Mouse (Mus musculus) adrenal gland, adult 18-20 months (tissue): ENCODE measurements around the gene Gm17359. TPM values are rescaled to one million over a fixed set of nuclear protein-coding genes. Genes with fewer than 3 reads are reported as not detected.

ENCODE experiments used
- DNase-seq, 2 experiments: peaks; one replicate each; pipeline ENCODE4 v3.0.0; 2021 to 2022; ENCODE audit warnings: low spot score in 2 of 2
- total RNA-seq, 2 experiments: library from RNA; stranded (reverse); gene quantifications; 1 replicate in 1 of 2; 2 replicates in 1 of 2; pipeline ENCODE4 v1.2.3; 2021

The Gm17359 gene
- total RNA-seq, 2 experiments from 2014 or later: not detected

GRCm38 (mm10) chr3:79469440-79469839 lies 133.0 kb downstream of the Gm17359 start:
- DNase-seq: no peak

DNA sequence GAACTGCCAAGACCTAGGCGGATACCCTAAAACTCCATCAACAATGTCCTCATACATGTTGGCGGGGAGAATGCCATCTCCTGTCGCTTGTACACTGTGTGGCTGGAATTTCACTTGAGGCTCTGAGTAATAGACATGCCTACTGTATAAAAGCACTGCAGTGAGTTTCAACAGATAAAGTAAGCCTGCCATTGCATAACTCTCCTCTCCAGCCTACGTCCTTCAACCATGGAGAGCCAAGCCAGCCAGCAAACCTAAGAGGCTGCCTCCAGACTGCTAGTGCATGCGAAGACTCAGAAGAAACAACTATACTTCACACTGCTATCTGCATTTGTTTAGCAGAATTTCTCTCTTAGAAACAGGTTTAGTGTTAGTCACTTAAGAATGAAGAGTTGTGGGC lies 135.9 kb downstream of the Gm17359 start:
- DNase-seq: no peak

DNA sequence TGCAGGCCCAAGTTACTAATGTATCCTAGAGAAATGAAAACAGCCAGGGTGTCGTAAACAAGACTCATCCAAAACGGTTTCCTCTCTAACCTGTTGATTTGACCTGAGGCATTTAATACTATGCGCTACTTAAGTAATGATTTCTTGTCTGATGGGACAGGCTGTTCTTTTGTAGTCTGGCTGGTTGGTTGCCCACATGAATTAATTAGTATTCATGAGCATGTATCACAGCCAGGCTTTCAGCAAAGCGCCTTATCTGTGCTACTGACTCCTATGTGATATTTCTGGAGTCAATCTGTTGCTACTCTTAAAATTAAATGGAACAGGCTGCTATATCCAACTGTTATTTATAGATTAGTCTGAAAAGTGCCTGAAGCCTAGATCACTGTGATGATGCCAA lies 138.4 kb downstream of the Gm17359 start:
- no peak for DNase-seq

GRCm38 (mm10) chr3:79475980-79476379 lies 139.5 kb downstream of the Gm17359 start:
- DNase-seq: no peak

DNA sequence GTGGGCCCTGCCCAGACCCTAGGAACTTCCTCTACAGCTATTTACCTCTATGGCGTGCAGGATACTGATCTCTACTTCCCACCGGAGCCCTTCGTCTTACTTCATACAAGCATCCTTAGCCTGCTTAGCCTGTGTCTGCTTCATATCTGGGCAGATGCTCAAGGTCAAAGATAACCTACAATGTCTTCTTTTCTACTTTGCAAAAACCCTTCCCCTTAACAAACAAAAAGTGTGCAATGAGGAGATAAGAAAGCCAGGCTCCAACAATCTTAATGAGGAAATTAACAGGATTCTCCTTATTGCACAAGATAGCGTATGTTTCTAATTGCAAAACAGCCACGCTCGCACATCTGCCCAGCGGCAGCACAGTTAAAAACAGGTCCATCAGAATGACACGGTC lies 141.9 kb downstream of the Gm17359 start:
- DNase-seq: no peak

DNA sequence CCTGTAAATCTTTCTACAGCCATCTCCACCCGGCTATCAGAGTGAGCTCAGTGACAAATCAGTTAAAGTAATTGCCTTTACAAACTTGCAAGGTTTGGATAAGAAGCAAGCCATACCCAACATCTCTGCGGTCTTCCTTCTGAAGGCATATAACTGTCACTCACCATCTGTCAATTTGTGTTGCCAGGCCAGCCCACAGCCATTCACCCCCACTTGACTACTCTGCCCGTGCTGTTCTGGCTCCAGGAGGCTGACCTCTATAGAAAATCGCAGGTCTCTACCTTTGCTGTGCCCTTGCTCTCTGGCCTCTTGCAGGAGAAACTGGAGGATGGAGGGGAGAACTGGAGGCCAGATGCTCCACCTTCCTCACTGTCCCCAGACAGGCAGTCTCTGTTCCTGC lies 142.4 kb downstream of the Gm17359 start:
- no peak for DNase-seq

DNA sequence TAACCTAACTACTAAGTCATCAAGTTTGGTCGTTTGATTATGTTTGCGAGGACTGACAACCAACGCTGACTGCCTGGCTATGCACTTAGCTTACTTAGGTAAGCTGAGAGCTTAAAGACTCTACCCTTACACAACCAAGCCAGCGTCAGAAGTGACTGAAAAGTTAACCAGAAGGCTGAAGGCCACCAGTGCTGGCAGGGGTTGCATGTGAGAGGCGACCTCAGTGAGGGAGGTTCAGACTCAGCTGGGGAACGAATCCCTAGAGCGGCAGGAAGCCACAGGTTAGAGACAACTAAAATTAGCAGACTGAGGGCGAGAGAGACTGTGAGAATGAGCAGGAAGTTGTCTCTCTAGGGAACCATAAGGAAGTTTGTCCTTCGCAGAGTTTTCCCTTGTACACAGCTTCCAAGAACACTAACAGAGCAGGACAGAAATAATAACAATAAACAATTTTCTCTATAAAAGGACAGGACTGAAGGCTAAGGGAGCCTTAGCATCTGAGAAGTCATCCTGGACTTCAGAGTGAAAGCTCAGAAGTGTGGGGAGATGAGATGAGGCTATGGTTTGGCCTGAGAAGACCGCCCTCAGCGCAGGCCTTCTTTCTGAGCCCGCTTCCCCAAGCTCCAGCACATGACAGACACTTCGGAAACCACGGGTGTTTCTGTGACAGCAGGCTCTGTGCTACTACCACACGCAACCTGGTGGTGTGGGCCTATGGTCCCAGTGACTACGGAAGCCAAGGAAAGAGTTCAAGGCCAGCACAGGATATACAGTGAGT lies 148.0 kb downstream of the Gm17359 start:
- no peak for DNase-seq

- no peak for DNase-seq
Measured at GRCm38 (mm10) chr3:79488025-79488424, 151.6 kb downstream of the Gm17359 start.

DNA sequence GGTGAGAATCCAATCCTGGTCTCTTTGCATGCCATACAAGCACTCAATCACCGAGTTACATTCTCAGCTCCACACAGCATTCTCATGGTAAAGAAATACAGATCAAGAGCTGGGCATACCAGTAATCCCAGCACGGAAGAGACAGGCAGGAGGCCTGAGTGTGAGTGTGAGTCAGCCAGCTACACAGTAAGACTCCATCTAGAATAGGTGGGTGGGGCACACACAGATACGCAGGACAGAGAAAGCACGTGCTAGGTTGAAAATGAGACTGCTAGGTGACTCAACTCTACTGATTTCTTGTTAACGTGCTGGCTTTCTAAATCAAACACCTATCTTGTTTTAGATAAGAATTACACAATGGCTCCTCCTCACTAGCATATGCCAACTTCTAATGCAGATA lies 153.6 kb downstream of the Gm17359 start:
- DNase-seq: no peak

GRCm38 (mm10) chr3:79491614-79492013 lies 155.2 kb downstream of the Gm17359 start:
- DNase-seq: no peak

DNA sequence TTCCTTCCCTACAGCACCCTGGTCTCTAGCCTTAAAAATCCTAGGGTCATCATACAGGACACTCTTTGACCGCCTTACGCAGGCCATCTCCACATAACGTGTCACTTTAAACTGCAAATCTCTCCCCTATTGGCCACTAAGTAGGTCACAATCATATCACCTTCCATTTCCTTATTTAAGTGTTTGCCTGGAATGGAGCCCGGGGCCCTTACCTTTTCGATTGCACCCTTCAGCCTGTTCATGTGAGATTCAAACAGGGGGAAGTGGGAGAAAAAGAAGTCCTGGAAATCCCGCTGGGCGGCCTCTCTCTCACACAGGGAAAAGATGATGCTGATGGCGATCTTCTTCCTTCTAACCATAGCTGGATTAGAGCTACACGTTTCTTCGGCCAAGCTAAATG lies 156.6 kb downstream of the Gm17359 start:
- DNase-seq: no peak

GRCm38 (mm10) chr3:79494028-79494427 lies 157.6 kb downstream of the Gm17359 start:
- DNase-seq: no peak

DNA sequence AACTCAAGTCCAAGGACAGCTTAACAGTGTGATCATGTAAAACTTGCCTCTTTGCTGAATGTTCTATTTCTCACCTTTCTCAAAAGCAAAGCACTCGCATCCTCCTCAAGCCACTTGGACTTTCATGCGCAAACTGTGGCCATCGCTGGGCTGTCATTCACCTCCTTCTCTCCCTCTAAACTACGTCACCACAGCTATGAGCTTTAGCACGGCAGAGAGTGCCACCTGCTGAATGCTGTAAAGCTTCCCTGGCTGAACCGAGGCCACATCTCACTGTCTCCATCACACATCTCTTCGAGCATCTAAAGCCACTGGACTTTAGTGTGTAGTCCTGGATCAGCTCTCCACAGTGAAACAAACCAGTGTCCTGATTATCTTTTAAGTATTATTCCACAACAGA lies 158.7 kb downstream of the Gm17359 start:
- no peak for DNase-seq

DNA sequence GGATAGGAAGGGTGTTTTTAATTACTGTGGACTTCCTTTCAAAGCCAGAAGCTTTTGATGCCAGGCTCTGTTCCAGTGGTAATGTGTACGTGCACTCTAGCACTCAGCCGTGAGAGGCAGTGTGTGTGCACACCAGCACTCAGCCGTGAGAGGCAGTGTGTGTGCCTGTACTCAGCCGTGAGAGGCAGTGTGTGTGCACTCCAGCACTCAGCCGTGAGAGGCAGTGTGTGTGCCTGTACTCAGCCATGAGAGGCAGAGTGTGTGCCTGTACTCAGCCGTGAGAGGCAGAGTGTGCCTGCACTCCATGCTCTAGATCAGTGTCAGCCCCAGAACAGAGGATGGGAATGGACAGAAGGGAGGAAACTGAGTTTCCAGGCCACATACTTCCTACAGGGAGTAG lies 160.2 kb downstream of the Gm17359 start:
- no peak for DNase-seq

- no peak for DNase-seq
Measured at GRCm38 (mm10) chr3:79500279-79500678, 163.8 kb downstream of the Gm17359 start.

GRCm38 (mm10) chr3:79501166-79501728 lies 164.8 kb downstream of the Gm17359 start:
- no peak for DNase-seq

Other genes with a start within 250 kb of the Gm17359 start
- 10 to 100 TPM; 21.9 to 22.5 TPM for gene Rapgef2, start 50.1 kb upstream of the Gm17359 start, total RNA-seq
- 10 to 100 TPM in 1 of 2 experiments, 1 to 10 TPM in 1; 8.4 to 12.7 TPM for gene Fnip2, start 231.1 kb downstream of the Gm17359 start, total RNA-seq